Mouse (Mus musculus) cerebellum, adult 2 months (tissue): Measurements from ENCODE around the gene Hip1. TPM values are rescaled to one million over a fixed set of nuclear protein-coding genes. Genes with fewer than 3 reads are reported as not detected.

ENCODE experiments used
- DNase-seq, 2 experiments: peaks; one replicate each; pipeline ENCODE4 v3.0.0; 2021
- H3K27ac ChIP-seq: fragments of 200-500 bp; 2 replicates; pipeline ENCODE4 v1.5.1; 2012; ENCODE audit warnings: low read length, control low read depth, inconsistent platforms; ENCODE audit not compliant: insufficient read depth
- H3K27me3 ChIP-seq: fragments of 200-500 bp; 2 replicates; pipeline ENCODE4 v1.6.1; 2012; ENCODE audit warnings: inconsistent platforms, mild to moderate bottlenecking, low read length, moderate library complexity; ENCODE audit not compliant: control insufficient read depth, insufficient read depth
- H3K4me1 ChIP-seq: fragments of 200-500 bp; 2 replicates; pipeline ENCODE4 v1.6.1; 2011; ENCODE audit warnings: low read length; ENCODE audit not compliant: control insufficient read depth, insufficient read depth
- H3K4me3 ChIP-seq: fragments of 200-500 bp; replicated peaks from 2 replicates; pipeline ENCODE3; 2011; ENCODE audit warnings: mild to moderate bottlenecking, low read depth, low read length, control low read depth; ENCODE audit not compliant: insufficient read depth
- CTCF ChIP-seq: fragments of 200-500 bp; IDR thresholded peaks from 2 replicates; pipeline ENCODE4 v1.5.1; 2011; ENCODE audit warnings: low read depth, mild to moderate bottlenecking, control low read depth, low read length, moderate library complexity, borderline replicate concordance; ENCODE audit not compliant: insufficient read depth
- POLR2A ChIP-seq: fragments of 200-500 bp; IDR thresholded peaks from 2 replicates; pipeline ENCODE4 v1.6.1; 2011; ENCODE audit warnings: low read length, control low read depth, borderline replicate concordance; ENCODE audit not compliant: insufficient read depth
- WGBS: fragments of 180-500 bp; shearing (Covaris S2); methylation state at CpG from one replicate; pipeline ENCODE4 v1.1.7; 2018; 5-methylcytosine and 5-hydroxymethylcytosine counted together
- polyA plus RNA-seq: library from polyadenylated mRNA; depleted of rRNA; stranded (reverse); fragments of >200 nt; gene quantifications from 2 replicates; pipeline ENCODE4 v1.2.3, GENCODE M21; 2012; rRNA removed

Hip1 gene
- polyA plus RNA-seq, result 32.3 and 35.2 TPM in 2 replicates

GRCm38 (mm10) chr5:135544865-135545797, at the start of gene Hip1:
Gene Hip1, minus strand, starts transcription at chr5:135545120.
- WGBS, result under 1% methylated on average over 46 of the region's 46 CpGs
- DNase-seq, result peak; percentile 100
- H3K4me3 ChIP-seq, result peak within 1 kb of the TSS; percentile 82
- H3K27me3 ChIP-seq, result no peaks in the 10 kb centered on the region
- no peaks in the 10 kb centered on the region for H3K4me1 ChIP-seq
- TF ChIP-seq CTCF (peak; percentile 45; the same call in 1 of the 2 replicates), POLR2A (peak; percentile 81)
- H3K27ac ChIP-seq, result peak within 1 kb of the TSS; percentile 32; the same call in 1 of the 2 replicates

GRCm38 (mm10) chr5:135589996-135590784, 45.3 kb upstream of the Hip1 start:
- TF ChIP-seq POLR2A, result no peak
- no peak for TF ChIP-seq CTCF
- Histone ChIP-seq H3K4me3 (no peak overlapping the region), H3K4me1 (no peaks in the 10 kb centered on the region), H3K27ac (no peak overlapping the region), H3K27me3 (no peaks in the 10 kb centered on the region)
- DNase-seq, result no peak
- 75% methylated on average over 12 of the region's 12 CpGs for WGBS

- Histone ChIP-seq H3K4me1 (no peaks in the 10 kb centered on the region), H3K27ac (no peak overlapping the region), H3K27me3 (no peaks in the 10 kb centered on the region), H3K4me3 (no peak overlapping the region)
- WGBS, result 75% methylated on average over 4 of the region's 4 CpGs
- DNase-seq, result no peak
- no peak for TF ChIP-seq POLR2A
- no peak for TF ChIP-seq CTCF
These were observed 42.8 kb upstream of the Hip1 start for GRCm38 (mm10) chr5:135587764-135588163.

GRCm38 (mm10) chr5:135585691-135586090, 40.8 kb upstream of the Hip1 start:
- Histone ChIP-seq H3K4me1 (no peaks in the 10 kb centered on the region), H3K27ac (no peak overlapping the region), H3K27me3 (no peaks in the 10 kb centered on the region), H3K4me3 (no peak overlapping the region)
- WGBS, result 87% methylated on average over 8 of the region's 8 CpGs
- TF ChIP-seq CTCF (no peak), POLR2A (no peak)
- DNase-seq, result no peak

- DNase-seq, result no peak
- TF ChIP-seq CTCF (no peak), POLR2A (no peak)
- Histone ChIP-seq H3K27ac (no peak overlapping the region), H3K4me1 (no peaks in the 10 kb centered on the region), H3K4me3 (no peak overlapping the region), H3K27me3 (no peaks in the 10 kb centered on the region)
- WGBS, result 84% methylated on average over 4 of the region's 4 CpGs
These were observed 37.4 kb upstream of the Hip1 start for GRCm38 (mm10) chr5:135582330-135582729.

GRCm38 (mm10) chr5:135579331-135579751, 34.4 kb upstream of the Hip1 start:
- no peak for DNase-seq
- H3K27me3 ChIP-seq, result no peaks in the 10 kb centered on the region
- TF ChIP-seq POLR2A (no peak), CTCF (no peak)
- H3K4me1 ChIP-seq, result no peaks in the 10 kb centered on the region
- H3K27ac ChIP-seq, result no peak overlapping the region
- H3K4me3 ChIP-seq, result no peak overlapping the region
- WGBS, result 31% methylated on average over 10 of the region's 10 CpGs

GRCm38 (mm10) chr5:135576055-135576454, 31.1 kb upstream of the Hip1 start:
- H3K27ac ChIP-seq, result no peak overlapping the region
- no peak for TF ChIP-seq POLR2A
- TF ChIP-seq CTCF, result no peak
- H3K27me3 ChIP-seq, result no peaks in the 10 kb centered on the region
- H3K4me1 ChIP-seq, result no peaks in the 10 kb centered on the region
- no peak for DNase-seq
- no peak overlapping the region for H3K4me3 ChIP-seq
- 68% methylated on average over 4 of the region's 4 CpGs for WGBS
